Mouse (Mus musculus): Measurements from ENCODE around the gene Ntrk2. TPM values are rescaled to one million over a fixed set of nuclear protein-coding genes. Genes with fewer than 3 reads are reported as not detected.
"Not testable (repeated sequence)": the region's sequence is repeated elsewhere in the genome, so short reads cannot be mapped to it uniquely, and the experiment has no call there.

The Ntrk2 gene
- polyA plus RNA-seq, 1 experiment from 2014 or later, result 3.1 TPM

GRCm38 (mm10) chr13:59092858-59093154, 286.4 kb downstream of the Ntrk2 start:
- H3K27ac ChIP-seq (ENCODE audit: low read depth, low read length), result no peak overlapping the region
- no peak for ATAC-seq (replicated peaks; ENCODE audit: insufficient number of reproducible peaks, low FRiP score, low TSS enrichment)
- no peaks in the 10 kb centered on the region for H3K4me1 ChIP-seq (ENCODE audit: control insufficient read depth, insufficient read depth, low read length)
- no peaks in the 10 kb centered on the region for H3K9me3 ChIP-seq (replicated peaks; ENCODE audit: control insufficient read depth, low read length)
- H3K36me3 ChIP-seq (ENCODE audit: control insufficient read depth, insufficient read depth, low read length), result no peaks in the 10 kb centered on the region
- H3K27me3 ChIP-seq (ENCODE audit: control insufficient read depth, insufficient read depth, low read length), result no peaks in the 10 kb centered on the region
- H3K4me2 ChIP-seq, result no peak overlapping the region
- no peak overlapping the region for H3K4me3 ChIP-seq (ENCODE audit: low read depth, low read length)
- H3K9ac ChIP-seq (ENCODE audit: low read depth, low read length), result no peak overlapping the region
- WGBS (ENCODE audit: insufficient replicate concordance), result 19% methylated on average over 4 of the region's 4 CpGs

DNA sequence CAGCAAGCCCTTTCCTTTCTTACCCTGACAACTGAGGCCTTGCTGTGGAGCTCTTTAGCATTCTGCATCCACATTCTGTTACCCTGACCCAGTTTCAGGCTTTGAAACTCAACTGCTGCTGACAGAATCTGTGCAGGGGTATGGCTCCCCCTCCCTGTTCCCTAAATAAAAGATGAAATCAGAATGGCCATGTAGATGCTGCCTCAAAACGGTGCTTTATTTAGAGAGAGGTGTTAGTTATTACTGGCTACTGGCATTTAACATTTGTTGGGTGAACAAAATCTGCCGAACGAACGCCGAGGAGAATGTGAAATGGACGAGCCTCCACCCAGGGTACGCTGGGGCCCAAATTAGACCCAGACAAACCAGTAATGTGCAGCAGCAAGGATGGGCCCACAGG, 288.4 kb downstream of the Ntrk2 start:
- no peak for ATAC-seq (replicated peaks; ENCODE audit: insufficient number of reproducible peaks, low FRiP score, low TSS enrichment)
- no peak overlapping the region for H3K4me2 ChIP-seq
- 87% methylated on average over 7 of the region's 7 CpGs for WGBS (ENCODE audit: insufficient replicate concordance)

DNA sequence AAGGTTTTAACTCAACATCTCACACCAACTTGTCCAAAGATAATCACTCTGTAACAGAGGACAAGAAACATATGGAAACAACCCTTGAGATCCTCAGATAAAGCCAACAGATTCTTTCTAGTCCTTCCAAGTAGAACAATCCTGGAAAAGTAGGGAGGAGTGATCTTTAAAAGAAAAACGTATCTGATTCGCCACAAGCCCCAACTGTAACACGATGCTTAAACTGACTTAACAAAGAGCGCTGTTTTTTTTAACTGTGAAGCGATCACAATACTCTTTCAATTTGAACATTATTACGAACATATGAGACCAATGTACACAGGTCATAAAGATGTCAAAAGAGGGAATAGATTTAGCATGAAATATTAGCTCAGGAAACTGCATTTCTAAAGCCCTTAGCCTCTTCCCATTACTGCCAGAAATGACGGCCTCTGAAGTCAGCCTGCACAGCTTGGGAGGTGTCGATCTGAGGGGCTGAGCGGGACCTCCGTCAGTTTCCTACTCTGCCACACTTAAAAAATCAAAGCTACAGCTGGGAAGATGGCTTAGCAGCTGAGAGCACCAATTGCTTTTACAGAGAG, 289.5 kb downstream of the Ntrk2 start:
- H3K27ac ChIP-seq (ENCODE audit: low read depth, low read length), result no peak overlapping the region

More for the DNA sequence above, 288.4 kb downstream of the Ntrk2 start:
- Histone ChIP-seq H3K27me3 (ENCODE audit: control insufficient read depth, insufficient read depth, low read length) (no peaks in the 10 kb centered on the region), H3K4me3 (ENCODE audit: low read depth, low read length) (no peak overlapping the region), H3K9ac (ENCODE audit: low read depth, low read length) (no peak overlapping the region), H3K27ac (ENCODE audit: low read depth, low read length) (no peak overlapping the region), H3K4me1 (ENCODE audit: control insufficient read depth, insufficient read depth, low read length) (no peaks in the 10 kb centered on the region), H3K9me3 (replicated peaks; ENCODE audit: control insufficient read depth, low read length) (no peaks in the 10 kb centered on the region), H3K36me3 (ENCODE audit: control insufficient read depth, insufficient read depth, low read length) (no peaks in the 10 kb centered on the region)

DNA sequence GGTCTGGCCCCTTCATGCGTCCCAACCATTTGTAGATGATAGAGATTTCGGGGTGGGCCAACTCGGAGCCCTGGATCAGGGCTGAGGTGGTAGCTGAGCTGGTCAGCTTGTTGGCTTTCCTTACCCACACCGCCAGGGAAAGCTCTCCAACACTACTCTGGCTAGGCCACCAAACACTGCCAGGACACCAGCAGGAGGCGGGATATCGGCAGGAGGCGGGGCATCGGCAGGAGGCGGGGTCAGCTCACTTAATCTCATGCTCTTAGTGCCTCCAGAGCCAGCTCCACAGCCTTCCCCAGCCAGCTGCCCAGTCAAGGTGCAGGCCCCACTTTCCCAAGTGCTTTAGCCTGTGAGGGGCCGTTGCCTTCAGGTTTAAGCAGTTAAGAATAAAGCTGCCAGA, 293.7 kb downstream of the Ntrk2 start:
- no peak for ATAC-seq (replicated peaks; ENCODE audit: insufficient number of reproducible peaks, low FRiP score, low TSS enrichment)
- 38% methylated on average over 10 of the region's 10 CpGs for WGBS (ENCODE audit: insufficient replicate concordance)

More for the DNA sequence above, 289.5 kb downstream of the Ntrk2 start:
- Histone ChIP-seq H3K9me3 (replicated peaks; ENCODE audit: control insufficient read depth, low read length) (no peaks in the 10 kb centered on the region), H3K4me2 (no peak overlapping the region), H3K4me3 (ENCODE audit: low read depth, low read length) (no peak overlapping the region), H3K9ac (ENCODE audit: low read depth, low read length) (no peak overlapping the region), H3K27me3 (ENCODE audit: control insufficient read depth, insufficient read depth, low read length) (no peaks in the 10 kb centered on the region), H3K36me3 (ENCODE audit: control insufficient read depth, insufficient read depth, low read length) (no peaks in the 10 kb centered on the region), H3K4me1 (ENCODE audit: control insufficient read depth, insufficient read depth, low read length) (no peaks in the 10 kb centered on the region)
- 41% methylated on average over 10 of the region's 10 CpGs for WGBS (ENCODE audit: insufficient replicate concordance)
- ATAC-seq (replicated peaks; ENCODE audit: insufficient number of reproducible peaks, low FRiP score, low TSS enrichment), result no peak

GRCm38 (mm10) chr13:59107791-59108190, 301.4 kb downstream of the Ntrk2 start:
- not testable (repeated sequence) for H3K4me2 ChIP-seq; H3K9ac ChIP-seq (ENCODE audit: low read depth, low read length); H3K4me1 ChIP-seq (ENCODE audit: control insufficient read depth, insufficient read depth, low read length); ATAC-seq (replicated peaks; ENCODE audit: insufficient number of reproducible peaks, low FRiP score, low TSS enrichment); H3K9me3 ChIP-seq (replicated peaks; ENCODE audit: control insufficient read depth, low read length); H3K36me3 ChIP-seq (ENCODE audit: control insufficient read depth, insufficient read depth, low read length); H3K27me3 ChIP-seq (ENCODE audit: control insufficient read depth, insufficient read depth, low read length); H3K27ac ChIP-seq (ENCODE audit: low read depth, low read length); H3K4me3 ChIP-seq (ENCODE audit: low read depth, low read length)
- WGBS (ENCODE audit: insufficient replicate concordance), result 85% methylated on average over 10 of the region's 10 CpGs

More for the DNA sequence above, 293.7 kb downstream of the Ntrk2 start:
- H3K4me2 ChIP-seq, result no peak overlapping the region
- no peaks in the 10 kb centered on the region for H3K36me3 ChIP-seq (ENCODE audit: control insufficient read depth, insufficient read depth, low read length)
- no peak overlapping the region for H3K4me3 ChIP-seq (ENCODE audit: low read depth, low read length)
- H3K9ac ChIP-seq (ENCODE audit: low read depth, low read length), result no peak overlapping the region
- H3K27me3 ChIP-seq (ENCODE audit: control insufficient read depth, insufficient read depth, low read length), result no peaks in the 10 kb centered on the region
- H3K27ac ChIP-seq (ENCODE audit: low read depth, low read length), result no peak overlapping the region
- no peaks in the 10 kb centered on the region for H3K4me1 ChIP-seq (ENCODE audit: control insufficient read depth, insufficient read depth, low read length)
- no peaks in the 10 kb centered on the region for H3K9me3 ChIP-seq (replicated peaks; ENCODE audit: control insufficient read depth, low read length)

GRCm38 (mm10) chr13:59110107-59110506, 303.7 kb downstream of the Ntrk2 start:
- Histone ChIP-seq H3K4me3 (ENCODE audit: low read depth, low read length) (no peak overlapping the region), H3K9me3 (replicated peaks; ENCODE audit: control insufficient read depth, low read length) (peaks cover 6% of the 10 kb centered on the region), H3K36me3 (ENCODE audit: control insufficient read depth, insufficient read depth, low read length) (no peaks in the 10 kb centered on the region), H3K9ac (ENCODE audit: low read depth, low read length) (no peak overlapping the region), H3K4me2 (no peak overlapping the region), H3K27me3 (ENCODE audit: control insufficient read depth, insufficient read depth, low read length) (no peaks in the 10 kb centered on the region), H3K27ac (ENCODE audit: low read depth, low read length) (no peak overlapping the region), H3K4me1 (ENCODE audit: control insufficient read depth, insufficient read depth, low read length) (no peaks in the 10 kb centered on the region)
- ATAC-seq (replicated peaks; ENCODE audit: insufficient number of reproducible peaks, low FRiP score, low TSS enrichment), result no peak
- 85% methylated on average over 5 of the region's 5 CpGs for WGBS (ENCODE audit: insufficient replicate concordance)

- no peak for ATAC-seq (replicated peaks; ENCODE audit: insufficient number of reproducible peaks, low FRiP score, low TSS enrichment)
- peaks cover 5% of the 10 kb centered on the region; the same call in 1 of the 2 replicates for H3K4me1 ChIP-seq (ENCODE audit: control insufficient read depth, insufficient read depth, low read length)
- no peak overlapping the region for H3K4me2 ChIP-seq
- H3K27me3 ChIP-seq (ENCODE audit: control insufficient read depth, insufficient read depth, low read length), result no peaks in the 10 kb centered on the region
- no peak overlapping the region for H3K27ac ChIP-seq (ENCODE audit: low read depth, low read length)
- no peak overlapping the region for H3K9ac ChIP-seq (ENCODE audit: low read depth, low read length)
- H3K4me3 ChIP-seq (ENCODE audit: low read depth, low read length), result no peak overlapping the region
- WGBS (ENCODE audit: insufficient replicate concordance), result 89% methylated on average over 1 of the region's 1 CpGs
- H3K36me3 ChIP-seq (ENCODE audit: control insufficient read depth, insufficient read depth, low read length), result no peaks in the 10 kb centered on the region
- peaks cover 6% of the 10 kb centered on the region for H3K9me3 ChIP-seq (replicated peaks; ENCODE audit: control insufficient read depth, low read length)
Observed at GRCm38 (mm10) chr13:59114684-59115083, 308.3 kb downstream of the Ntrk2 start.

- Histone ChIP-seq H3K4me1 (ENCODE audit: control insufficient read depth, insufficient read depth, low read length) (peaks cover 9% of the 10 kb centered on the region), H3K36me3 (ENCODE audit: control insufficient read depth, insufficient read depth, low read length) (no peaks in the 10 kb centered on the region), H3K4me2 (no peak overlapping the region), H3K27me3 (ENCODE audit: control insufficient read depth, insufficient read depth, low read length) (no peaks in the 10 kb centered on the region), H3K27ac (ENCODE audit: low read depth, low read length) (no peak overlapping the region), H3K9ac (ENCODE audit: low read depth, low read length) (no peak overlapping the region), H3K4me3 (ENCODE audit: low read depth, low read length) (no peak overlapping the region), H3K9me3 (replicated peaks; ENCODE audit: control insufficient read depth, low read length) (peaks cover 6% of the 10 kb centered on the region)
- no peak for ATAC-seq (replicated peaks; ENCODE audit: insufficient number of reproducible peaks, low FRiP score, low TSS enrichment)
- WGBS (ENCODE audit: insufficient replicate concordance), result 88% methylated on average over 14 of the region's 14 CpGs
Observed at GRCm38 (mm10) chr13:59115551-59115950, 309.2 kb downstream of the Ntrk2 start.

DNA sequence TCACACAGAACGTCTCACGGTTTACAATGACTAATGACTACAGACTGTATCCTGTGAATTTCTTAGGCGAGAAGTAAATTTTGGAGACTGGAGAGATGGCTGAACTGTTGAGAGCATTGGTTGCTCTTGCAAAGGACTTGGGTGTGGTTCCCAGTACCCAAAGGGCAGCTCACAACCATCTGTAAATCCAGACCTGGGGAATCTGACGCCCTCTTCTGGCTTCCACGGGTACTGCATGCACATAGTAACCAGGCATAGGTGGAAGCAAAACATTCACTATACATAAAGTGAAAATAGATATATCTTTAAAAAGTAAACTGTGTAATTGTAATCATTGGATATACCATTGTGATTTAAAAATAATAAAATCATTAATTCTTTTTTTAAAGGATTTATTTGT, 310.9 kb downstream of the Ntrk2 start:
- 78% methylated on average over 5 of the region's 5 CpGs for WGBS (ENCODE audit: insufficient replicate concordance)
- peaks cover 6% of the 10 kb centered on the region for H3K9me3 ChIP-seq (replicated peaks; ENCODE audit: control insufficient read depth, low read length)
- H3K27me3 ChIP-seq (ENCODE audit: control insufficient read depth, insufficient read depth, low read length), result no peaks in the 10 kb centered on the region
- H3K4me2 ChIP-seq, result no peak overlapping the region
- no peak overlapping the region for H3K9ac ChIP-seq (ENCODE audit: low read depth, low read length)
- H3K36me3 ChIP-seq (ENCODE audit: control insufficient read depth, insufficient read depth, low read length), result no peaks in the 10 kb centered on the region
- no peak for ATAC-seq (replicated peaks; ENCODE audit: insufficient number of reproducible peaks, low FRiP score, low TSS enrichment)
- H3K4me1 ChIP-seq (ENCODE audit: control insufficient read depth, insufficient read depth, low read length), result peaks cover 9% of the 10 kb centered on the region
- H3K4me3 ChIP-seq (ENCODE audit: low read depth, low read length), result no peak overlapping the region
- H3K27ac ChIP-seq (ENCODE audit: low read depth, low read length), result no peak overlapping the region

All from heart, embryonic 11.5 days (tissue).